Mouse (Mus musculus): ENCODE results near the gene Hspa8. TPM values are rescaled to one million over a fixed set of nuclear protein-coding genes. Genes with fewer than 3 reads are reported as not detected.

The Hspa8 gene
- polyA plus RNA-seq, 1 experiment from 2014 or later = 2,252 TPM

Other genes starting within 250 kb of the Hspa8 start
- gene Gm21915, start 130.4 kb upstream of the Hspa8 start, polyA plus RNA-seq (2015; fragmentation: Nextera tagmentation; extraction: Ambion mirVana) = not detected in 2 replicates
- 21.5 and 23.2 TPM in 2 replicates for gene Clmp, start 115.0 kb upstream of the Hspa8 start, polyA plus RNA-seq (2015; fragmentation: Nextera tagmentation; extraction: Ambion mirVana)
- gene Bsx, start 73.1 kb downstream of the Hspa8 start, polyA plus RNA-seq (2015; fragmentation: Nextera tagmentation; extraction: Ambion mirVana) = not detected in 2 replicates
- gene Jhy, start 163.1 kb downstream of the Hspa8 start, polyA plus RNA-seq (2015; fragmentation: Nextera tagmentation; extraction: Ambion mirVana) = not detected in 2 replicates
- 0.06 TPM in 1 of 2 replicates, not detected in the other for gene Crtam, start 203.6 kb downstream of the Hspa8 start, polyA plus RNA-seq (2015; fragmentation: Nextera tagmentation; extraction: Ambion mirVana)